Mouse (Mus musculus): ENCODE measurements at regions not wholly inside any gene's neighbourhood (a gene's known extent, or its start where the extent isn't known, plus 50 kb on each side); places are given as distances from the start of the nearest gene placed in this dataset.

GRCm38 (mm10) chr13:75204417-75204816 lies 114.8 kb downstream of the Pcsk1 start:
- DNase-seq = no peak

- no peak for DNase-seq
These were observed 134.3 kb downstream of the Pcsk1 start for GRCm38 (mm10) chr13:75223944-75224343.

- DNase-seq = no peak
These were observed 136.1 kb downstream of the Pcsk1 start for GRCm38 (mm10) chr13:75225581-75226297.

GRCm38 (mm10) chr13:75227616-75228277 lies 138.1 kb downstream of the Pcsk1 start:
- peak; percentile 15 to 67 for DNase-seq

- DNase-seq = peak; percentile 36 to 55
These were observed 146.8 kb downstream of the Pcsk1 start for GRCm38 (mm10) chr13:75236424-75236823.
